Mouse (Mus musculus) lung, postnatal 25 days (tissue): ENCODE results near the gene Shroom1.
"Not testable (repeated sequence)": the region's sequence is repeated elsewhere in the genome, so short reads cannot be mapped to it uniquely, and the experiment has no call there.

ENCODE experiments used
- DNase-seq: peaks from one replicate; pipeline ENCODE4 v3.0.0; 2022; ENCODE audit warnings: low spot score

The Shroom1 gene

DNA sequence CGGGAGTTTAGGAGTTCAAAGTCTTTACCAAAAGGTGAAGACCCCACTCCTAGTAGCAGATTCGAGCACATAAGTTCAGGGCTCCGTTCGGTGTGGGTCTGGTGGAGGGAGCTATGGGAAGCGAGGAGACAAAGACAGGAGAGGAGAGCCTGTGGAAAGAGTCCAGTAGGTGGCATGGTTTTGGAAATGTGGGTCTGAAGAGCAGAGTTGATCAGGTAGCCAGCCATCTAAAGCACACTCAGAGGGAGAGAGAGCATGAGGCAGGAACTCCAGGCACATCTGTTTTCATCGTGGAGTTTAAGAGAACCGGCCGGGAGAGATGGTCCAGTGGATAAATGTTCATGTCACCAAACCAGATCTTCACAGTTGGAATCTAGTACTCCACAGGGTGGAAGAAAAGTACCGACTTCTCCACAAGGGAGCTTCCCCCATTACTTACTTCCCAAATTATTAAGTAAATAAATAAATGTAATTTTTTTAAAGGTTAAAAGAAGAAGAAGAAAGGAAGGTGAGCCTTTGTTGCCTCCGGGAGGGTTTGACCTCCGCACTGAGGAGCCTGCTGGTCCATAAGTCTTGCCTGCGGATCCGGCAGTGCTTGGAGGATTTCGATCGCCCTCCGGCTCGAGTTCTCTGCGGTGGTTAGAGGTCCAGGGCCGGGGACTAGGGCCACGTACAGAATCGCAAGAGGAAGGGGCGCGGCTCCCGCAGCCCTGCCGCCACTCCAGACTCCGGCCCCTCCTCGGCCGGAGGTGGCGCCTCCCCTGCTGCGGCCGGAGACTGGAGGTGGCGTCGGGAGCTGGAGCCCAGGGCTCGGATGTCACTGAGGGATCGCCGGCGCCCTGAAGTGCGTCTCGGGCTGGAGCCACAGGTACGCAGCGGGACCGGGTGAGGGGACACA, at the start of gene Shroom1, which contains the start of gene Gm10447:
Gene Shroom1 (plus strand): TSS at position 732 of the 898 bp plus-strand sequence.
Gene Gm10447 (minus strand): TSS at position 637 of the 898 bp plus-strand sequence.
- DNase-seq: peak; percentile 65

DNA sequence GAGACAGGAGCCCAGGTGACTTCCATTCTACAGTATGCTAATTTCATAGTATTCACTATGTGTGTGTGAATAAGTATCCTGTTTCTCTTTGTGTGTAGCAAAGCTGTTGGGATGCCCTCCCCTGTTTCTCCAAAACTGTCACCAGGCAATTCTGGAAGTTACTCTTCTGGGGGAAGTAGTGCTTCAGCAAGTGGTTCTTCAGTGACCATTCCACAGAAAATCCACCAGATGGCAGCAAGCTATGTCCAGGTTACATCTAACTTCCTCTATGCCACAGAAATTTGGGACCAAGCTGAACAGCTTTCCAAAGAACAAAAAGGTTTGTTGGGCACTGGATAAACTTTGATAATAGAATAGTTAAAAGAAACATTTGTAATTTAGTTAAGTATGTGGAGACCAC, 45.3 kb upstream of the Shroom1 start:
- peak; percentile 25 for DNase-seq

DNA sequence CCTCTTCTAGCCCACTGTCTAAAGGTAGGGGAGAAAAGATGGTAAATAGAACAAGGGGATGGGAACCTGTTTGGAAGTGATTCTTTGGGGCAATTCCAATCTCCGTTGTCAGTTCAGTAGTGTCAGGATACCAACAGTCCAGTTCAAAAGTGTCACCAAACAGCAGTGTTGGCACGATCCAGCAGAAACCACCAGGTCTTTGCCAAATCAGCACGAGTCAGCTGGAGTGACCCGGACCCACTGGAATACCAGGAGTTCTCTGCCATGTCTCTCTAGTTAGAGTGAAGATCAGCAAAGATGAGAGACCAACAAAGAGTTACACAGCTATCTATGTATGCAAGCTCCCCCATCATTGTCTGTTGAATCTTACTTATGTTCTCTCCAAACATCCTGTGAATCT, 43.1 kb upstream of the Shroom1 start:
- DNase-seq: no peak

DNA sequence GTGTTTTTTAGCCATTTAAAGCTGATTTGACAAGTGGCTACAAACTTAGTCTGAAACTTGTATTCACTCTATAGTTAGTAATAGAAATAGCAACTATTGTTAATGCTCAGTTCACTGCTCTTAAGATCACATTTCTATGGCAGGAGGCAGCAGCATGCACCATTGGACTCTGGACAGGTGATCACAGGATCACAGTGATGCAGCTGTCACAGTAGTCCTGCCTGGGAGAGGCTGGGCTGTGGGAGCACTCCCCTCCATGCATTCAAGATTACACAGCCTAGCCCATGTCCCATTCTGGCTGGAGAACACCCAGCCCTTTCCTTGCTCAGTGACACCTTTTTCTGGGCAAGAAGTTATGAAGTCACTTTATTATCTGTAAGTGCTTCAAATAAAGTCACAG, 39.0 kb upstream of the Shroom1 start:
- no peak for DNase-seq

DNA sequence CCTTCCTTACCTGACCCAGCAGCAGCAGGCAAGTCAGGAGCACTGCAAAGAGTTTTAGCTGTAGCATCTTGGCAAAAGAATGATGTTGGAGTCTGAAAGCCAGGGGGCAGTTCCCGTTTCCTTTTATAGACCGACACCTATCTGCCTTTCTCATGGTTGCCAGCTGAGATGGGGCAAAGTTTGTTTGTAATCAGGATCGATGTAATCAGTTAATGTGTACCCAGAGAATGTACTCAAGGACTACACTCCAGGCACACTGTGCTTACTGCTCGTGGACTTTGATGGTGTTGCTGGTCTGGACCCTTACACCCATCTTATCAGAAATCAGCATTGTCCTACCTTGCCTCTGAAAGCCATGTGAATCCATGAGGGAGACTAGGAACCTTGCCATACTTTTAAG, 34.0 kb upstream of the Shroom1 start, which contains the start of gene Leap2:
Gene Leap2 (minus strand): TSS at position 135 of the 400 bp plus-strand sequence.
- DNase-seq: no peak

DNA sequence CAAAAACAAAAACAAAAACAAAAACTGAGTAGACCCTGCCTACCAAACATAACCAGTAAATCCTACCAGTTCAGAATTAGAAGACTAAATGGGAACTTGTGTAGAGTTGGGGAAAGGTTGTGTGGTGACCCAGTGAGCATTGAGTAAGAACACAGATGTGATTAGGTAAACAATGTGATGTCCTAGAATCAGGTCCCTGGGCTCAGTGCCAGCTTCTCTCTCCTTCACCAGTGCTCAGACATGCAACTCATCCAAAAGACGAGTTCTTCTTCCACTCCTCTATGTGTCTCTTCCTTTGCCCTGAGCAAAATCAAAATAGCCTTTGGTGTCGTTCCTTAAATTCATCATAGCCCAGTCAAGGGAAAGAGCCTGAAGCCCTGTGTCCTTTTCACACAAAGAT, 32.2 kb upstream of the Shroom1 start:
- no peak for DNase-seq

DNA sequence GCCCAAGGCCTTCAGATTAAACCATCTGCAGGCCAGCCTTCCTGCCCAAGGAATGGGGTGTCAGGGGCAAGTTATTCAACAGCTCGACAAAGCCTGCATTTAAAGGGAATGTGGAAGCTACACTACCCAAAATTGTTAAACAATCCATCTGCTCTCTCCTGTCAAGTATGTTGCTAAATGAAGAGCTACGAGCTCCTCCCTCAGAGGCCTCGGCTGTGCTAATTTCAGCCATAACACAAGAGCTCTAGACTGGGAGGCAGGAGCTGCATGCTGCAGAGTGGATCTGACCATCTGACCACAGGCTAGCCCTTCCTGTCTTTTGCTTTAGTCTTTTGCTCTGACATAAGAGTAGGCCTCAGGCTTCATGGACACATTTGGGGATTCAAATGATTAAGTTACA, 31.8 kb upstream of the Shroom1 start:
- no peak for DNase-seq

DNA sequence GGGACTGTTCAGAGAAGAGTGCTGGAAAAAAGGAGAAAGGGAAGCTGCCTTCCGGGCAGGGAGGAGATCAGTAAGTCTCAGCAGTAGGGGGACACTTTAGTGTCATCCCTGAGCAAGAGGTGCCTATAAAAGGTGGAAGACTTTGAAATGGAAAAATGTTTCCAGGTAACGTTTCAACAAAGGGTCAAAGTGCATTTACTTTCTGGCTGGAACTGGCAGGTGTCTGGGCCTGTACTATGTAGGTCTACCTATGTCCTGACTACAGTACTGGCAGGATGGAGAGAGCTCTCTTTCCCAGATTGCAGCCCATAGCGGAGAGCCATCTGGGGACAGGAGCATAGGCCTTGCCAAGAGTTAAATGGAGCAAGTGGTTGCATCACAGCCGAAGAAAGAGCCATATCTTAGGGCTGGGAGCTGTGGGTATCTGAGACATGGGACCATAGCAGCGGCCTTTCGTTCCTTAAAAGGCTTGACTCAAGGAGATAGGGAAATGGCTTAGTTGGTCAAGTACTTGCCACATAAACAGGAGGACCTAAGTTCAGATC, 31.2 kb upstream of the Shroom1 start:
- no peak for DNase-seq

DNA sequence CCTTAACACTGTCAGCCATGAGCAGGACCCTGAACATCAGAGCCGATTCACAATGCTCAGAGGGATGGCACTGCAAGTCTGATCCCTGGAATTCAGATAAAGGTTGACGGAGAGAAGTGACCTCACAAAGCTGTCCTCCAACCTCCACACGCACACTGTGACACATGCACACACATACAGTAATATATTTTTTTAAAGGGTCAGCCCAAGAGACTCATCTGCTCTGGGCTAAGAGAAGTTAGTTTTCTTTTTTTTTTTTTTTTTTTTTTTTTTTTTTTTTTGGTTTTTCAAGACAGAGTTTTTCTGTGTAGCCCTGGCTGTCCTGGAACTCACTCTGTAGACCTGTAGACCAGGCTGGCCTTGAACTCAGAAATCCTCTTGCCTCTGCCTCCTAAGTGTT, 30.1 kb upstream of the Shroom1 start:
- DNase-seq: not testable (repeated sequence)

DNA sequence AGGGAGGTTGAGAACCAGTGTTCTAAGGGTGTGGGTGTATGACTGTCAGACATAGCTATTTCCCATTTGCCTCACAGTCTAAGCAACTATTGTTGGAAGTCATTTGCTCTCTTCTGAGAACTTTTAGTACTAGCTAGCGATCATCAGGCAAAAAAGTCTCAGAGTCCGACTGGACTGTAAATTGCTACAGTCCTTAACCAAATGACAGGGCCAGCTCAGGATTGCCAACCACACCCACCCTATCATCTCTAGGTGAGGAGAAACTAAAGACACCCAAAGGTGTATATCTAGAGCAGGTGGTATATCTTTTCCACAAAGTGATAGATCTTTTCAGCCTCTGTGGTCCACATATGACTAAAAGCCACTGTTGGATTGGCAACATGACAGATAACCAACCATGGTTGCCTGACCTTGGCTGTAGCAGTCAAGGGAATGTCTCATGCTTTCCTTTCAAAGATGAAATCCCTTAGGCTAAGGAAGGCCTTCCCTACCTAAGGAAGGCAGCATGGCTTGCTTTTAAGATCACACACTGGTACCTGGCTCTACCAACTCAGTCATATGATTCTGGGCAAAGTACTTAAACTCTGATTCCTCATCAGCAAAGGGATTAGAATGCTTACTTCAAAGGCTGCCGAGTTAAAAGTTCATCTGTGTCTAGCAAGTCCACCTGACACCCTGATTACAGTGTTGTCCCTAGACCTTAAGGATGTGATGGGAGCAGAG, 28.9 kb upstream of the Shroom1 start:
- DNase-seq: no peak

DNA sequence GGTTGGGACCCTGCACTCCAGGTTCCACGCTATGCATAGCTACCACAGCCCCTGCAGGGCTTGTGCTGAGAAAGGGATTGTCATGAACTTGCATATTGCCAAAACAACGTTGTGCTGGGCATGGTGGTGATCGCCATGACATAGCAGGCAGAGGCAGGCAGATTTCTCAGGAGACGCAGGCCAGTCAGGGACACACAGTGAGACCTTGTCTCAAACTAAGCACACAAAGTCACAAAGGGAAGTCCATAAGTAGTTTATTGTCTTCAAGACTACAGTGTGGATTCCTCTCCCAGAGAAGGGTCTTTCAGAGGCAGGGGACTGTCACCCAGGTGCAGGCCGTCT, 28.3 kb upstream of the Shroom1 start:
- no peak for DNase-seq

DNA sequence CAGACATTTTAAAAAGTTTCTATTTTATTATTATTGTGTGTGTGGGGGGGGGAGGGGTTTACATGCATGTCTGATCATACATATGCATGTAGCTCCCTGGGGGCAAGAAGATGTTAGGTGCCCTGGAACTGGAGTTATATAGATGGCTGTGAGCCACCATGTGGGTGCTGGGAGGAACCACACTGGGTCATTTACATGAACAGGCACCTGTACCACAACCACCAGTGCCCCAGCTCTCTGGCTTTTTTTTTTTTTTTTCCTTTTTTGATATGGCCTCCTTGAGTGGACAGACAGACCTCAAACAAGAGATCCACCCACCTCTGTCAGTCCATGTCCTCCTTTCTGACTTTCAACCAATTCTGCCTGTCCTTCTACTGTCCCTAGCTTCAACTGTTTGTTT, 27.8 kb upstream of the Shroom1 start:
- DNase-seq: no peak

DNA sequence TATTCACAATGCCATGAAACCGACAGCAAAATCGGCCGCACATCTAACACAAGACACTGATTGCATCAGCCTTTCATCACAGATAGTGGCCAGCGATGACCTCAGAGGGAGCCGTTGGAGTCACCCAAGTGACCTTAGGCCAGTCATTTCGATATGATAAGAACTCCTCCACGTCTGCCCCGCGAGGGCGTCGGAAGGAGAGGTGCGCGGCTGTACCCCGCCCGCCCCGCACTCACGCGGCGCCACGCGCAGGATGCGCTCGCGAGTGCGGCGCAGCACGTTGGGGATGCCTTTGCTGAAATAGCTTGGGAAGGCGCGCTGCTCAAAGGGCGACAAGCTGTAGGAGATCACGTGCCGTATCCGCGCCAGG, 26.7 kb upstream of the Shroom1 start:
- no peak for DNase-seq

DNA sequence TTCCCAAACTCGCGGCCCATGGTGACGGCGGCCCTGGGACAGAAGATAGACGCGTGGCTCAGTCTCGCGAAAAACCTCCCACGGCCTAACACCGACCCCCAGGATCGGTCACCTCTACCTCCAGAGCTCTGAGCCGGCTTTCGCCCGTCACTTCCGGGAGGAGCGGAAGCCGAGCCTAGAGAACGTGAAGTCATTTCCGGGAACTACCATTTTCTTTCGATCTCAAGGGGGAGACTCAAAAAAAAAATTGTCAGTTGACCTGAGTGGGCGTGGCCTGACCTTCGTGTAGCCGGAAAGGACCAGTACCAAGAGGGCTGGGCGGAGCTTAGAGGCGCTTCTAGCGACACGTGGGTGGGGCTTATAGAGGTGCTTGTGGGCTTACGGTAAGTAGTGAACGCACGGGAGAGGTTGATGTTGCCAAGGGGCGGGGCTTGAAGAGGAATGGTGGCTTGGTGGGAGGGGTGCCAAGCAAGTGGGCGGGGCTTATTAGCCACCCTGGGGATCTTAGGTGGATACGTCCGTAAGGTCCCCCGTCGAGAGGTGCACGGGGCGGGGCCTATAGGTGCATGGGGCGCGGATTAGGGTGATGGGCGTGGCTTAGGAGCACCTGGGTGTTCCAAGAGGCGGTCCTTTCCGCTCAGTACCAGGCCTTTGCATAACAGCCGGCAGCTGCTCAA, 26.2 kb upstream of the Shroom1 start, which contains the start of the genes Uqcrq and Gdf9:
Gene Uqcrq (minus strand): TSS at position 162 of the 677 bp plus-strand sequence.
Gene Gdf9 (plus strand): TSS at position 354 of the 677 bp plus-strand sequence.
- peak; percentile 100 for DNase-seq

DNA sequence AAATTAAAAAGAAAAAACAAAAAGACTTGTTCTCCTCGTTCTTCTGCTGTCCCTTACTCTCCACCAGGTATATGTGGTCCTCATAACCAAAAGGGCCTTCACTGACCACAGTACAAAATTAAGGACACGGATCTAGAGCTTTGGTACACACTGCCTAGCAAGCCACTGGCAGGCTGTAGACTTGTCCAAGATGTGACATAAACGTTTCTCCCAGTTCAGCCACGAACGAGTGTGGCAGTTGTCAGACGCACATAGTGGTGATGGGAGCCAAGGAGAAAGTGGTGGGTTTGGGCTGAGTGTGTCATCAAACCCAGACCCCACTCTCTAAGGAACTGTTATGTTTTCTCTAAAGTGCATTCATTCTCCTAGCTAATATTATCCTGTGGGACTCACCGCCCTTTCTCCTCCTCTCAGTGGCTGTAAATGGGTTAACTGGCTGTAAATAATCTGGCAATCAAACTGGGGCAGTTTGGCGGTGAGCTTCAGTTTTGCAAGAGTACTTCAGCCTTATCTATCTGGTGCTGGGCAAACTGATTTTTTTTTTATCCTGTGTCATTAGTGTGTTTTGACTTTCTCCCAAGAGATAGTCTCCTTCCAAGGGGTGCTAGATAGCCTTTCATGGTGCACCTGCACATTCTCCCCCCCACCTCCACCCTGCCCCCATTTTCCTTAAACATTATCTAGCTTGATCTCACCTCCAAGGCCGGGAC, 25.5 kb upstream of the Shroom1 start:
- DNase-seq: peak; percentile 31

DNA sequence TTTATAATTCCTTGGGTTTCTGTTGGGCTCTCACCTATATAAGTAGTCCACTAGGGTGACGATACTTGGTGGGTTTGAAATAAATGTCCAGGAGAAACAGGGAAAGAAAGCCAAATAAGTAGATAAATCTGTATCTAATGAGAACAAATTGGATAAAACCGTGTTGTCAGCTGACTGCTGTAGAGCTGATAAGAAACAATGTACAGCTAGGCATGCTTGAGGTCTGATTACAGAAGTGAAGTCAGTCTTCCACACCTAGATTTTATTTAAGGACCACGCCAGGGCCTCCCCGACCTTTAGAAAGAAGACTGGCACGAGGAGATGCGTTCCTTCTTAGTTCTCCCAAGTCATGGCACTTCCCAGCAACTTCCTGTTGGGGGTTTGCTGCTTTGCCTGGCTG, 23.9 kb upstream of the Shroom1 start:
- no peak for DNase-seq

DNA sequence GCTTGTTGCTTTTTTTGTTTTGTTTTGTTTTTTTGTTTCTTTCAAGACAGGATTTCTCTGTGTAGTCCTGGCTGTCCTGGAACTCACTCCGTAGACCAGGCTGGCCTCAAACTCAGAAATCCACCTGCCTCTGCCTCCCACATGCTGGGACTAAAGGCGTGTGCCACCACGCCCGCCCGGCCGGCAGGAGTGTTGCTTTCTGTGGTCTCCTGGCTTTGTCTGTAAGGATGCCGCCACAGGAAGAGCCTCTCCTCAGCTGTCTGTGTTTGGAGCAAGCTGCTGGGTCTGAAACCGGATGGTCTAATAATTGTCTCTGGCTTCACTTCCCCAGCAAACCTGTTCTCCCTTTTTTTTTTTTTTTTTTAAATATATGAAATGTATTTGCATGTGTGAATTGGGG, 21.5 kb upstream of the Shroom1 start:
- DNase-seq: no peak

DNA sequence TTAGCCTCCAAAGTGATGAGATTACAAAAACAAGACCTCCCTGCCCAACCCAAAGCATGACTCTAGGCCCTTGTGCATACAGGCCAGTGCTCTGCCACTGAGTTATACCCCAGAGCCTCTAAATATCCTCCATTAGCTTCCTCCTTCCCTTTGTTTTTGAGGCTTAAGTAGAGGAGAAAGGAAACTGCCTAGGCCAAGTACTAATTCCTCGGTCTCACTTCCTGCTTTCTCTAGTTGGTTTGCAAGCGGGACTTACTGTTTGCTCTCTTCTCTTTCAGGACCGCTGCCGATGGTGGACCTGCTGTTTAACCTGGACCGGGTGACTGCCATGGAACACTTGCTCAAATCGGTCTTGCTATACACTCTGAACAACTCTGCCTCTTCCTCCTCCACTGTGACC, 20.7 kb upstream of the Shroom1 start:
- no peak for DNase-seq

DNA sequence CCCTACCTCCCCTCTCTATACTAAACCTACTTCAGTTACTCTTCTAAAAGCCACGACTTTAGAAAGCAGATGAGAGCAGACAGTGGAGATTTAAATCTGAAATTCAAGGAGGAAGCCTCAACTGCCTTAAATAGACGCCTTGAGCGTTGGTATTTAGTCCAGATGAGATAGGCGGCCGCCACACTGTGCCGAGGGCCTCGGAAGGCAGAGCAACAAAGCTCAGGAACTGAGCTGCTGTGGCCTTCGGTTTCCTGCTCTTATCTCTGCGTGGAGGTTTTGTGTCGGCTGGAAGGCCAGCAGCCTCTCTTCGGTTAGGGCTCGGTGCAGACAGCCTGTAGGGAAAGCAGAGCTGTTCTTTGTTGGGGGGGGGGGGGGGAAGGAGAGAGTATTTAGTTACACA, 15.1 kb upstream of the Shroom1 start:
- DNase-seq: no peak

DNA sequence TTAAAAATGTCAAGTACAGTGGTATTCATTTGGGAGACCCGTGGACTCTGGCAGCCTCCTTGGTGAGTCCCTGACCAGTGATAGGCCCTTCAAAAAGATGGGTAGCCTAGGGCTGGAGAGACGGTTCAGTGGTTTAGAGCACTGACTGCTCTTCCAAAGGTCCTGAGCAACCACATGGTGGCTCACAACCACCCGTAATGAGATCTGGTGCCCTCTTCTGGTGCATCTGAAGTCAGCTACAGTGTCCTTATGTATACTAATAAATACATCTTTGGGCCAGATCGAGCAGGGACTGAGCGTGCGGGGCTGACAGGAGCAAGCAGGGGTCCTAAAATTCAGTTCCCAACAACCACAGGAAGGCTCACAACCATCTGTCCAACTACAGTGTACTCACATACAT, 13.1 kb upstream of the Shroom1 start:
- DNase-seq: peak; percentile 57

DNA sequence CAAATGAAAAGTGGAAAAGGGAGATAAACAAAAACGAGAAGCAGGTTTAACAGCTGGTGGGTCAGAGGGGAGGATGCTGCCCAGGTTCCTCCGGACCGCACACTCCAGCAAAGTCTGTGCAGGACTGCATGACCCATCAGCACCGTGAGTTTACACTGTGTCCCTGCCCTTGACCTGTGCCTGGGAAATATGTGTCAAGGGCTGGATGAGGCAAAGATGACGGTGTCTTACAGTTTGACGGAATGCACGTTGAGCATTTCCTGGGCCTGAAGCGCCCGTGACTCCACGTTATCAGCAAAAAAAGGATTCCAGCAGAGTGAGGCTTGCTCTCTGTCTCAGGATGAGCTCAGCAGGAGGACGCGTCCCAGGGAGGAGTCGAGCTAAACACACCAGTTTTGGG, 11.4 kb upstream of the Shroom1 start:
- no peak for DNase-seq

DNA sequence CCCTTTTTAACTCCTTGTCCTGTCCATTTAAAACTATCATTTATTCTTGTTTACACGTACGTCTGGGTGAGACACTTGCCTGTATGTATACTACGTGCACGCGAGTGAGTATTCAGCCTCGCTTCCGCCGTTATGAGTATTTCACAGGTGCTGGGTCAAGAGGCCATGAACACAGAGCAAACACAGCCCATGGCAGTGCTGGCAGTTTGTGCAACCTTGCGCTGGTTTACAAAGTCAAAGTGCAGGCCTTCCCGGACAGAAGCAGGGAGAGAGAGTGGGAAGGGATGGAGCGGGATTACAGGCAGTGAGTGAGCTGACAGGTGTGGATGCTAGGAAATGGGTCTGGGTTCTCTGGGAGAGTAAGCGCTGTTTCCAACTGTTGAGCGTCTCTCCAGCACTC, 10.8 kb upstream of the Shroom1 start:
- DNase-seq: no peak
